Mouse (Mus musculus) testis, adult 2 months (tissue): ENCODE measurements around the gene Cdc42ep3. TPM values are rescaled to one million over a fixed set of nuclear protein-coding genes. Genes with fewer than 3 reads are reported as not detected.

Source experiments
- H3K27ac ChIP-seq: fragments of 200-500 bp; 2 replicates; pipeline ENCODE4 v1.5.1; 2012; ENCODE audit warnings: low read depth, low read length; ENCODE audit not compliant: control insufficient read depth, insufficient read depth
- H3K27me3 ChIP-seq: fragments of 200-500 bp; 2 replicates; pipeline ENCODE4 v1.6.1; 2012; ENCODE audit warnings: mild to moderate bottlenecking, low read length, moderate library complexity; ENCODE audit not compliant: control insufficient read depth, insufficient read depth
- H3K36me3 ChIP-seq: fragments of 200-500 bp; 2 replicates; pipeline ENCODE4 v1.6.1; 2012; ENCODE audit warnings: mild to moderate bottlenecking, low read length; ENCODE audit not compliant: control insufficient read depth, insufficient read depth
- H3K4me1 ChIP-seq: fragments of 200-500 bp; 2 replicates; pipeline ENCODE4 v1.6.1; 2012; ENCODE audit warnings: low read length; ENCODE audit not compliant: control insufficient read depth, insufficient read depth
- H3K4me3 ChIP-seq: fragments of 200-500 bp; 2 replicates; pipeline ENCODE4 v1.5.1; 2012; ENCODE audit warnings: low read depth, mild to moderate bottlenecking, low read length, moderate library complexity, mixed read lengths; ENCODE audit not compliant: control insufficient read depth
- CTCF ChIP-seq: fragments of 200-500 bp; IDR thresholded peaks from 2 replicates; pipeline ENCODE4 v1.5.1; 2012; ENCODE audit warnings: low read depth, mild to moderate bottlenecking, inconsistent platforms, low read length, moderate library complexity; ENCODE audit not compliant: control insufficient read depth, insufficient read depth, insufficient replicate concordance
- POLR2A ChIP-seq: fragments of 200-500 bp; IDR thresholded peaks from 2 replicates; pipeline ENCODE4 v1.6.1; 2012; ENCODE audit warnings: low read depth, mild to moderate bottlenecking, inconsistent platforms, low read length, moderate library complexity; ENCODE audit not compliant: control insufficient read depth
- polyA plus RNA-seq: library from polyadenylated mRNA; depleted of rRNA; stranded (reverse); fragments of >200 nt; gene quantifications from 2 replicates; pipeline ENCODE4 v1.2.3, GENCODE M21; 2012

Cdc42ep3 gene
- polyA plus RNA-seq, 1 experiment = 73.1 TPM

DNA sequence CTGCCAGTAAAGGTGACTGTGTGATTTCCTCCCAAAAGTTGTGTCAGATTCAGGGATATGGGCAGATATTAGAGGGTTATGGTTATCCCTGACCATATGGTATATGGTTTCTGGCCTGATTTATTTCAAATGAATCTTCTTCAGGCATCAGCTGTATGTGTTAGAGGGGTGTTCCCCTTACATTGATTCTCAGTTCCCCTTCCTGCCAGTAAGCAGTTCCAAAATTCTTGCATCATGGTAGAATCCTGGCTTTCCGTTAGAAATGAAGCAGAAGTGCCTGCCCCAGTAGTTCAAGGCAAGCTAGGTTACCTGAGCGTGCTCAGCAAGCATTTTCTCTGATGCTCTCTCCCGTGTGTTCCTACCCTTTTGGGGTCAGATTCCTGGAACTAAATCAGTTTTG, 51.7 kb downstream of the Cdc42ep3 start:
- H3K4me3 ChIP-seq = no peak overlapping the region
- no peak overlapping the region for H3K27ac ChIP-seq
- no peaks in the 10 kb centered on the region for H3K27me3 ChIP-seq
- no peaks in the 10 kb centered on the region for H3K4me1 ChIP-seq
- no peaks in the 10 kb centered on the region for H3K36me3 ChIP-seq
- no peak for TF ChIP-seq POLR2A
- TF ChIP-seq CTCF = no peak

DNA sequence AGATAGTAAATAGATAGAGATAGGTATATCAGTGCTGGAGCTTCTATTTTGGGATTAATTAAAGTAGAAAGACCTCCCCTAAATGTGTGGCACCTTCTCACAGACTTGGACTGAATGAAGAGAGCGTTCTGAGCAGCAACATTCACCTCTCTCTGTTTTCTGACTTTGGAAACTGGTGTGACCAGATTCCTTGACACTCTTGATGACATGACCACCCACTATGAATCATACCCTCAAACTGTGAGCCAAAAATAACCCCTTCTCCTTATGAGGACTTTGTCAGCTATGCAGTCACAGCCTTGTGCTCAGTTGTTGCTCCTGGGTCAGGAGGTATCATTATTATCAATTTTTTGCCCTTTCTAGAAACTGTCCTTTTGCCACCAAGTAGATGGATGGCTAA, 55.0 kb downstream of the Cdc42ep3 start:
- Histone ChIP-seq H3K36me3 (no peaks in the 10 kb centered on the region), H3K4me1 (no peaks in the 10 kb centered on the region), H3K27me3 (no peaks in the 10 kb centered on the region), H3K27ac (no peak overlapping the region), H3K4me3 (no peak overlapping the region)
- no peak for TF ChIP-seq POLR2A
- no peak for TF ChIP-seq CTCF

DNA sequence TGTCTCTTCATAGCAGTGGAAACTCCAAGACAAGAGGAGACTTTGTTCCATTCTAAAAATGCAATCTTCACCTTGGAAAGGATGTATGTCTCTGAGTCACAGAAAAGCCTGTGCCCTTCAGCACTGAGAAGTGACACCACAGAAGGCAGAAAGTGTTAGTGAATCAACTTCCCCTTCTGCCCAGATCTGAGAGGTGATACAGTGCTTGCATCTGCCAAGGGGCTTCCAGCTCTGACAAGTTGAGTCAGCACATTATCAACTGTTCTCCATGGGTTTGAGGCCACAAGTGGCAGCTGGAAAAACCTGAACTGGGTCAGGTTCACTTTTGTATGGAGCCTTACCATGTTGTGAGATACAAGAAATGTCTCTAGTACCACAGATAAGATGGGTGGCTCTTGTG, 55.9 kb downstream of the Cdc42ep3 start:
- no peak overlapping the region for H3K4me3 ChIP-seq
- no peaks in the 10 kb centered on the region for H3K27me3 ChIP-seq
- TF ChIP-seq POLR2A (no peak), CTCF (no peak)
- H3K4me1 ChIP-seq = no peaks in the 10 kb centered on the region
- H3K36me3 ChIP-seq = no peaks in the 10 kb centered on the region
- no peak overlapping the region for H3K27ac ChIP-seq

DNA sequence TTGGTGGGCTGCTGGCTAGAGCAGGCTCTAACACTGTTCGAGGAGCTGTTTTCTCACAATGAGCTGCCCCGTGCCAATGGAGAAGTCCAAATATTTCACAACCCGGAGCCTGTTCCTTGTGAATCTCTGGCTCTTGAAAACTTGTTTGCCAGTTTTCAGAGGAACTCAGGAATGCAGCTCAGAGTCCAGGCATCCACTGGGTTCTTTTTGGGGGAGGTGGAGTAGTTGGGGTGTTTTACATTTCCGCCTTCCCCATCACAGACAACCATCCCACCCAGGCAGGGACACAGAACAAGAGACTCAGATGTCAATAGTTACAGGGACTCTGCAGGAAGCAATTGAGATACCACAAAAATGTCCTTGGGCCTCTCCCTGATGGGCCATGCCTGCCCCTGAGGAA, 59.0 kb downstream of the Cdc42ep3 start:
- H3K4me1 ChIP-seq = no peaks in the 10 kb centered on the region
- no peaks in the 10 kb centered on the region for H3K36me3 ChIP-seq
- H3K27me3 ChIP-seq = no peaks in the 10 kb centered on the region
- no peak overlapping the region for H3K27ac ChIP-seq
- no peak overlapping the region for H3K4me3 ChIP-seq
- TF ChIP-seq CTCF (no peak), POLR2A (no peak)

GRCm38 (mm10) chr17:79291672-79292071, 63.2 kb downstream of the Cdc42ep3 start:
- H3K36me3 ChIP-seq = no peaks in the 10 kb centered on the region
- no peaks in the 10 kb centered on the region for H3K4me1 ChIP-seq
- no peak overlapping the region for H3K4me3 ChIP-seq
- no peak for TF ChIP-seq POLR2A
- no peak for TF ChIP-seq CTCF
- H3K27me3 ChIP-seq = no peaks in the 10 kb centered on the region
- no peak overlapping the region for H3K27ac ChIP-seq

DNA sequence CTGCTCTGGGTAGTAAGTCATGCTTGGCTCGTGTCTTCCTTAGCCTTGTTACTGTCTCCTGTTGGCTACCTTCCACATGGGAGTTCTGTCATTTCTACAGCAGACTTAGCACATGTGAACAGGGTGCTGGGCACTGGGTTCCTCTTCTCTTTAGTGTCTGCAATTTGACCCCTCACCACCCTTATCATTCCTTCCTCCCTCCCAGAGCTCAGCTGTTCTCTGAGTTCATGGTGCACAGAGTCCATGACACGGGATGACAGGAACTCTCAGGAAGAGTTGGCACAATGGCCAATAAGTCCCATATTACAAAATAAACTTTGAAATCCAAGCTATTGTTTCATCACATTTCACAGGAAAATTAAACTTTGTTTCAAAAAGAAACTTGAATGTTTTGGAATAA, 64.2 kb downstream of the Cdc42ep3 start:
- H3K4me1 ChIP-seq = no peaks in the 10 kb centered on the region
- no peaks in the 10 kb centered on the region for H3K36me3 ChIP-seq
- no peak overlapping the region for H3K4me3 ChIP-seq
- H3K27ac ChIP-seq = no peak overlapping the region
- H3K27me3 ChIP-seq = no peaks in the 10 kb centered on the region
- no peak for TF ChIP-seq CTCF
- TF ChIP-seq POLR2A = no peak

DNA sequence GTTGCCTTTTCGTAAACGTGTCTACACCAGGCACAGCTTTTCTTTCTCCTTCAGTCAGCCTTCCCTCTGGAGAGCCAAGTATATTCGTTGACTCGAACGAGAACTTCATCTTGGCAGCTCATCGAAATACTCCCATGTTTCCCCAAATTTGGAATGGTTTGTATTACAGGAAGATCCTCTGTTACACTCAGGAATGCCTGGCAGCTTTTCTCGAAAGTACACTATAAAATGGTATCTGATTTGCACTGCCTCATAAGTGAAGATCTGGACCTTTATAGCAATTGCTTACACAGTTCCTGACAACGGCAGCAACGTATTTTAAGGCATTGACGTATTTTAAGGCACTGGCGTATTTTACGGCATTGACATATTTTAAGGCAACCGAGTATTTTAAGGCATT, 67.6 kb downstream of the Cdc42ep3 start:
- no peak for TF ChIP-seq POLR2A
- TF ChIP-seq CTCF = no peak
- Histone ChIP-seq H3K27me3 (no peaks in the 10 kb centered on the region), H3K27ac (peak overlapping the region; percentile 56), H3K4me3 (no peak overlapping the region), H3K4me1 (no peaks in the 10 kb centered on the region), H3K36me3 (no peaks in the 10 kb centered on the region)
